Mouse (Mus musculus): ENCODE measurements around the gene B3galt5.
A peak's percentile ranks its signal among the peaks of the same experiment; 100 is the strongest.

The B3galt5 gene

DNA sequence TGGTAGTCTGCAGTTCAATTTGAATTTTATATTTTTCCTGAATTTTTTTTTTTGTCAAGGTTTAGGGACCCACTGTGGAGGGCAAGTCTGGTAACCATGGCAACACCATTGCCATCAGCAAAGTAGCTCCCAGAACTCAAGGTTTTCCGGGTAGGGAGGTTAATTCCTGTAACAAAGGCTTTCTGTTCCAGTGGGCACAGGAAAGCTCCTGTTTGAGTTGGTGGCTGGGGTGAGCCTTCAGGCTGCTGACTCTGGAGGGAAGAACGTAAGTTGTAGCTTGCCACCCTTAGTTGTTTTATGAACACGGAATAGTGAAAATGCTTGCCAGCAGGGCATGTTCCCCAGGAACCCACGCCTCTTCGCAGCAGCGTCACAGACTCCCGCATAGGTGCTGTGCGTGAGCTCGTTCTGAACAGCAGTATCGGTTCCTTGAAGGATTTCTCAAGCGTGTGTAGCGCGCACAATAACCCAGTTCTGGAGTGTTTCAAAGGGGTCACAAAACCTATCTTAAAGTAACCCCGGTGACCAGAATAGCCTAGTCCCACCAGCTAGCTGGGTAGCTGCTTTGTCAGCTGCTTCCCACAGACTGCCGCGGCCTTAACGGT, at the start of gene B3galt5:
Gene B3galt5 (plus strand): TSS at position 436 of the 605 bp plus-strand sequence.
- no peak for DNase-seq (ENCODE audit: low spot score)

DNA sequence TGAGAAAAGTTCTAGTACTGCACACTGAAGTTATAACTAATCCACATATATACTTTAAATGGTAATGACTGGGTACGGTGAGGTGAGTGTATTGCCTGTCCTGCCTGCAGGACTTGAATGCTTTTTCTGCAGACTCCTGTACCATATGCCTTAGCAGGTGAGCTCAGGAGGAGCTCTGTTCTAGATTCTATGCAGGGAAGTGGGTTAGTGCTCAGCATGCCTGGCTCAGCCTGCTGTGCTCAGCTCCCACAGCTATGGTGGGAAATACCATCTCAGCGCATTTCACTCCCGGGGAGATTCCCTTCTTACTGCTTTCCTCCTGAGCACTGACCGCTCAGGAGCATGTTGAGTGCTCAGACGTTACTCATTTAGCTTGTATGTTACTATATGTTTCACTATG, 48.0 kb upstream of the B3galt5 start:
- no peak for DNase-seq (ENCODE audit: low spot score)

DNA sequence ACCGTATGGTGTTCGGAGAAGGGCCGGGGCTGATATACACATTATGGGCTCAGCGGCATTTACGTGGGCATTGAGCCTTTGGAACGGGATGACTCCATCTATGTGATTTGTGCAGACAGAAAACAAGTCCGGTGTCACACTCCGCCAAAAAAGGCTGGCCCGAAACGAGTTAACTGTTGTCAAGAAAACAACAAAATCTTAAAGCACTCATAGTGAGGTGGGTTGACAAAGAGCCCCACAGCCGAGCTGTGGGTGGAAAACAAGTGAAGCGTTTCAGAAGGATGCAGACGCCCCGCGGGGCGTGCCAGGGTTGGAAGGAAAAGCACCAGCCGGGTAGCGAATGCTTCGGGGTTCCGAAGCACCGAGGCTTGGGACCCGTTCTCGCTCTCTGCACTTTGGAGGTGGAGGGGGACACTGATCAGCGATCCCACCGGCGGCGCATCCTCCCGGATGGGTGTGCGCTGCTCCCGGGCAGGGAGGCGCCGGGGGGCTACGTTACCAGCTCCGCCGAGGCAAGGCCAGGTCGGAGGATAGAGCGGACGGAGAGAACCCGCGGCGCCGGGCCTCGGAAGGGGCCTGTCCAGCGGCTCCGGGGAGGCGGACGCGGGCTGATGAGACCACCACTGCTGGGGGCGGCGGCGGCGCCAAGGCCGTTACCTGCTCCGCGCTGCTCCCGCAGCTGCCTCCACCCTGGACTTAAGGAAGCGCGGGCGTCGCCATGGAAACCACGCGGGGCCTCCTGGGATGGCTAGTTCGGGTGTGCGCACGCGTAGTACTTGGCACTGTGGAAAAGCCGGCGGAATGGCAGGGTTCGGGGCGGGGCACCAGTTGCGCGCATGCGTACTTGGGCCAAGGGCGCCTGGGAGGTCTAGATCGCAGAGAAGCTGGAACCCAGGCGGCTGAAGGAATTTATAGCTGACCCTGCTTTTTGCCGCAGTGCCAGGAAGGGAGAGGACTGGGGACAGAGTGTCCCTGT, 43.8 kb upstream of the B3galt5 start, which contains the start of gene Lca5l:
Gene Lca5l (minus strand): TSS at position 741 of the 976 bp plus-strand sequence.
- DNase-seq (ENCODE audit: low spot score), result peak; percentile 97

DNA sequence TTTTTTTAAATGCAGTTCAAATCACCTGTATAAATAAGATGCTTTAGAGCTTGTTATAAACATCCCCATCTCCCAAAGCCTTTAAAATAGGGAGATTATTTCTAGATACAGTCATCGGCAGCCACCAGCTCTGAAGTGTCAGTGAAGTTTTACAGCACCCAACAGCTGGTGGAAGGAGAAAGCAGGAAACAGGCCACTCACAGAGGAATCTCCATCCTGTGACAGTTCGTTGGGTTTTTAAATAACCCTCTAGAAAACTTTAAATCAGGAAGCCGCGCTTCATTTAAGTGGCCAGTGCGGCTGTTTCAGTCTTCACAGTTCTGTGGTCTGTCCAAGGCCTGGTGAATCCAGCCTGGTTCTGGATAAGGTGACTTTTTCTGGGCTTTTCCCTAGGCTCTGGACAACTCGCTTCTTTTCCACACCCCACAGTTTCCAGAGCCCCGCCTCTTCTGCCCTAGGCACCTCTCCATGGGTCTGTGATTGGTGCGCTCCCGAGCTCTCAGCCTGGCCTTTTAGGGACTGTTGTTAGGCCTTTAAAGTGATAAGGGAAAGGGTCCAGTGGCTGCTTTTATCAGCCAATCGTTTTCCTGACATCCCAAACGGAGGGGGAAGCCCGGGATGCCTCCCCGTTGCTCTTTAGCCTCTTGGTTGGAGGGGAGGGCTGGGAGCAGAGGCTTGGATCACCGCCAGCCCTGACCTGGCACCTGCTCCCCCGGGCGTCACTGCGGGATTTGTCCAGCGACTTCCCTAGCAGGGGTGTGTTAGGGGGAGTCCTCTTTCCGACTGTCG, 35.5 kb upstream of the B3galt5 start, which contains the start of gene Sh3bgr:
Gene Sh3bgr (plus strand): TSS at position 538 of the 789 bp plus-strand sequence.
- DNase-seq (ENCODE audit: low spot score), result no peak

DNA sequence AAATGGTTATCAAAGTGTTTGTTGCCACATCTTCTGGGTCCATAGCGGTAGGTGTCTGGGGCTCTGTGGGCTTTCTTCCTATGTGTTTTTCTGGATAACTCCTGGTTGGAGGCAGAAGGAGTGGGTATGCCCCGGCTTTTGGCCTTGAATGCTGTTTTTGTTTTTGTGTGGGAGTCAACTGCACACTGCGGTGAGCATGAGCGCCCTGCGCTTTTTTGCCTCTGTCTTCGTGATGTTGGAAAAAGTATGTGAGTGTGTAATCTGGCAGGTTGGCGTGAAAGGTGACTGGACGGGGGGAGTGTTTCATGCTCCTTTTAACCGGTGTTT, 34.9 kb upstream of the B3galt5 start:
- no peak for DNase-seq (ENCODE audit: low spot score)

DNA sequence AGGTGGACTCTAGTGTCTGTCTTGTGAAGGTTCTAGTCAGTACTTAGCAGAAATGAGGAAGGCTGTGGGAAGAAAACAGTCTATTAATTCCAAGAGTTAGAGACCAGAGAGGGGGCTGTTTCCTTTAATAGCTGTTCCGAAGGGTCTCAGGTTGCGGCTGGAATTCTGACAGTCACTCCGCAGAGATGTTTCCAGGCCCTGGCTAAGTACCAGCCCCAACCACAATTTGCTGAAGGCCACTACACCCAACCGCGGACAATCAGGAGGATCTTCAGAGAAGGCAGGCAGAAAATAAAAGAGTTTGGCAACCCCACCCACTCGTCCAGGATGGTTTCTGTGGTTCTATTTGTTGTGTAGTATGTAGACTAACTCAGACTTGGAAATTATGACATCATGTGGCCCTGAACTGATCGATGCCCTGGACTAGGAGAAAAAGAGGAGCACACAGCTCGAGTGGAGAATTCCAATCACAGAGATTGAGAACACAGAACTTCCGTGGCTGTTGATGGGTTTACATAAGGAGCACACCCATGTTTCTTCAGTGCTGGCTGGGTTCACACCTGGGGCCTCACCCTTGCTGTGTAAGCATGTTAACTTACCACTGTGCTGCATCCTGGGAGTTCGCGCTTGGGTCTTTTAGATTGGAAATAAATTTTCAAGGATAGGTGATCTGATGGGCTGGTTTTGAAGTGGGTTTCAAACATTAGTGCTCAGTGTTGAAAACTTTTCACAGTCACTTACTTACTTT, 33.9 kb upstream of the B3galt5 start:
- DNase-seq (ENCODE audit: low spot score), result no peak

DNA sequence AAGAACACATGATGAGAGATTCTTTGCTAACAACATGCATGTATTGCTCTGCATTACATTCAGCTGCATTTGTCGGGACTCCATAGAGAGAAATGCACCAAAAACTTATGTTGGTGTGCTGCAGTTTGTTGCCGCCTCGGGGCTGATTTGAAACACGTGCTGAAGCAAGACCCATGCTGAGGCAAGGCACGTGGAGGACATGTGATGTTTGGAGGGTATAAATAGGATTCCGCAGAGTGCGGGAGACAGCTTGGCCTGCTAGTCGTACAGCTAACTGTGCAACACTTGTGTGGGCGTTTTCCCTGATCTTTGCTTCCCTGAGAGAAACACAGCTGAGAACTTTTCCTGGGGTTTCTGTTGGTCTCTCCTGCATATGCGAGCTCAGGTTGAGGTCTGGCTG, 25.8 kb upstream of the B3galt5 start:
- DNase-seq (ENCODE audit: low spot score), result no peak

DNA sequence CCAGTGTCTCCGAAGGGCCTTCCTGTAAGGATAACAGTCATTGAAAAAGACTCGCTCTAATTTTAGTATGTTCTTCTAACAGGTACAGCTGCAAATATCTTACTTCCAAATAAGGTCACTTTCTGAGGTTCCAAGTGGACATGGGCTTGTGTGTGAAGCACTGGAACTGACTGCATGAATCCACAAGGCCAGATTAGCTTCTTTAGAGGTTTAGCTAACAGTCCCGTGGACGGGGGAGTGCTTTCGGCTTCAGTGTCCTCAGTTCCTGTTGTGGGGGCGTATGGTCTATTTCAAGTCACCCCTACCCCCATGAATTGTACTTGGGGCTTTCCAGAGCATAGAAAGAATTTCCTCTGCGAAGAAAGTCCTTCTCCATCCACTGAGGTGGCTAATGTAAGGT, 24.7 kb upstream of the B3galt5 start:
- no peak for DNase-seq (ENCODE audit: low spot score)

DNA sequence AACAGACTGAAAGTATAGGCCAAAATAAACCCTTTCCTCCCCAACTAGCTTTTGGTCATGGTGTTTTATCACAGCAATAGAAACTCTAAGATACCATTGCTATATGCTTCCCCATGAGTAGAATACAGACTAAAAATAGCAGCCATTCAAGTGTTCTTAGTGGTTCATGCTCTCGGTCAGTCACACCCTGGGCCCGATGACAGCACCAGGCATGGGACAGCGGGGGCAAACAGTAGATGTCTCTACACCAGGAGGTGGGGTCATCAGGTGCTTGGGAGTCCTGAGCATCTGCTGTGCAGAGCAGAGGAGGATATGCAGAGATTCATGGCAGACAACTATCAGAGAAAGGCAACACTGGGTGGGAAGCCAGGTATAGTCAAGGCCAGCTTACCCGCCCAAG, 22.6 kb upstream of the B3galt5 start:
- no peak for DNase-seq (ENCODE audit: low spot score)

DNA sequence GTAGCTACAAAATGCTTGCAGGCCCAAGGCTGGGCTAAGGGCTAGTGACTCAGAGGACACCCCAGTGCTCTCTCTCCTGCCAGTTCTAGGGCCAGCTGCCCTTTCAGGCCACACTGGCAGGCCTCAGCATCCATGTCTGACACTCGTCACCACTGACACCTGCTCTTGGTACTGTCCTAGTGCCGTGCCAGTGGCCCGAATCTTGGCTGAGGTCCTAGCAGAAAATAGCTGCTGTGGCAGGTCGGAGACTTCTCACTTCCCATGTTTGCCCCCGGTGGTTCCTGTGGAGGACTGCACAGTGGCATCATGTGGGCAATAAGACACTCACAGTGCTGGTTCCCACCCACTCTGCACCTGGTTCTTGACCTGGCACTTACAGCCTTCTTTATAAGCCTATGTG, 14.1 kb upstream of the B3galt5 start:
- DNase-seq (ENCODE audit: low spot score), result no peak

DNA sequence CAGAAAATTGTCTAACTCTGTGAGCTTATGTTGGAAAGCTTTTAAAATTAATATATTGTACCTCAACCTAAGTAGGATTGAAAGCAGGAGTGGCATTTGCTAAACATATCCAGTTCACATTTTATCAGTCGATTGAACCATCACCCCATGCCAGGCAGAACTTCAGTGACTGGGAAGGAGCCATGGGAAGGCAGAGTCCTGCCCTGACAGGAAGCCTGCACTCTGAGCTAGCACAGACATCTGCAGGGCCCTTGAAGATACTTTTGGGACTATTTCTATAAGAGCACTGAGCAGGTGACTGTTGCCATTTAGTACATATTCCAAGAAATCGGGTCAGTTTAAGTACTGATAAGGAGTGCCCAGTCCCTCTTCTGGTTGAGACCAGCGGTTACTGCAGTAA, 13.6 kb upstream of the B3galt5 start:
- DNase-seq (ENCODE audit: low spot score), result no peak

DNA sequence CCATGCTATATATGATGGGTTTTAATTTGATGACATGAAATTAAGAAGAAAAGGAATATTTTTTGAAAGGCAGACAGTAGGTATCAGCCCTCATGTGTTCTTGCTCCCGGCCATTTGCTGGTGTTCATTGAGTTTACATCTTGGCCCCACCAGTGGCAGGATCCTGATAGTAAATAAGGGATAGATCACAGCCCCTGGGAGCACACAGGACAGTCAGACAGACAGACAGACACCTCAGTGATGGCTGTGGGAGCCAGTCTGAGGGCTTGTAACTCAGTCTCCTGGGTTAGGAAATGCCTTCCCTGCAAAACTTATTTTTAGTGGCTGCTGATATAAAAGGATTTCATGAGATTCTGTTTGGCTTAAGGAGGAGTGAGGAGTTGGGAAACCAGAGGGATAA, 13.1 kb upstream of the B3galt5 start:
- no peak for DNase-seq (ENCODE audit: low spot score)

DNA sequence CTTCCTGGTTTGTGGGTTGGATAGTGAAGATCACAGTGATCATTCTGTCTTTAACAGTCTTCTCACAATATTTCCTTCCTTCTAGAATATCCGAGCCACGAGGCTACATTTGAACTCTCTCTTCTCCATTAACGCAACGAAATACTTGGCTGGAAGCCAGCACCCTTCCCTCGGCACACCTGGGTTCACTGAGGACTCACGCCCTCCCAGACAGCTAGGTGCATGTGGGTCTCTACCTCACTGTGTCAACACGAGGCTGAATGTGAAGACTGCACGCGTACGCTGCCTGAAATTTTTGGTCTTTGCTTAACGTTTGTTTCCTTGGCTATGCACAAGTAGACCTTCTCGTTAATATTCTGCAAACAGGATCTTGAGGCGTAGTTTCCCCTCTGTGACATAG, 7.2 kb upstream of the B3galt5 start:
- no peak for DNase-seq (ENCODE audit: low spot score)

DNA sequence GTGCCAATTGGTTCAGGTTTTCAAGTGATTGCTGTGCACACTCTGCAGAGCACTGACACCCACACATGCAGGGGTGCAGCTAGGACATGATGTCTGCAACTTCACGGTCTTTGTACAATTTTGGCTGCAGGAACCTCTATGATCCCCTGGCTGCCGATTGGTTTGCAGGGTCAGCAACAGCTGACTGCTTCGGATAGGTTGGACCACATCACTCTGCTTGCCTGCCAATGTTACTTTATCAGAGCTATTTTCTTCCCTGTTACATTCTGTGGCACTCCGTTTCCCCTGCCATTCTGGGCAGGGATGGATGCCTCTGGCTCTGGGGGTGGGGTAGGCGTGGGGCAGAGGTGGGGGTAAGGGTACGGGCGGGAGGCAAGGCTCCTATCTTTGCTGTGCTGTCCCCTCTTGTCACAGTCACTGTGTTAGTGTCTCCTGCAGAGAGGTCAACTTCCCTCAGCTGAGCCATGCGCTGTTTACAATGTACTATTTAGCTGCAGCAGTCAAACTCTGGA, 6.5 kb upstream of the B3galt5 start:
- DNase-seq (ENCODE audit: low spot score), result no peak

DNA sequence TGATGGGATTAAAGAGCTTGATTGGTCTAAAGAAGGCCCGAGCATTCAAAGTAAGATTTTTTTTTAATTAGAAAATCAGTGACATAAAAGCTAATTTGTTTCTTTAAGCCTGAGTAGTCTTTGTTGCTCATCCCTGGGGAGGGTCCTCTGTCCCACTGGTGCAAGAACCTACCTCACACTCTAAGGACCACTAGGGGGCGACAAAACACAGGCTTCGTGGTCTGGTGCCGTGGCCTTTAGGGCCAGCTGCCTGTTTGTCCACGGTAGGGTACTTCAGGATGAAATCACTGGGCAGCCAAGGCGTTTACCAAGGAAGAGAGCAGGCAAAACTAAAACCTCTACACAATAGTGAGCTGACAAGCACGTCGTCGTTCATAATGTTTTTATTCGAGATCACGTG, 5.2 kb upstream of the B3galt5 start:
- DNase-seq (ENCODE audit: low spot score), result peak; percentile 78

DNA sequence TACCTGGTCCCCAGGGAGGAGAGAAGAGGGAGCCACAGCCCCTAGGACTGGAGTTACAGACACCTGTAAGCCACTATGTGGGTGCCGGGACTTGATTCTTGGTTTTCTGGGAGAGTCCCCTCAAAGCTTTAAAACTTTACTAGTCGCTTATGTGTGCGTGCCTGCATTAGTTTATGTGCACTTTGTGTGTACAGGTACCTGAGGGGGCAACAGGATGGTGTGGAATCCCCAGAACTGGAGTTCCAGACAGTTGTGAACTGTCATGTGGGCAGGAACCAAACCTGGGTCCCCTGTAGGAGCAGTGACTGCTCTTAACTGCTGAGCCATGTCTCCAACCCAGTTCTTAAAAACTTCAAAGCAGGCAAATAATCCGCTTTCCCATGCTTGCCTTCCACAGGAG, 4.3 kb upstream of the B3galt5 start:
- no peak for DNase-seq (ENCODE audit: low spot score)

DNA sequence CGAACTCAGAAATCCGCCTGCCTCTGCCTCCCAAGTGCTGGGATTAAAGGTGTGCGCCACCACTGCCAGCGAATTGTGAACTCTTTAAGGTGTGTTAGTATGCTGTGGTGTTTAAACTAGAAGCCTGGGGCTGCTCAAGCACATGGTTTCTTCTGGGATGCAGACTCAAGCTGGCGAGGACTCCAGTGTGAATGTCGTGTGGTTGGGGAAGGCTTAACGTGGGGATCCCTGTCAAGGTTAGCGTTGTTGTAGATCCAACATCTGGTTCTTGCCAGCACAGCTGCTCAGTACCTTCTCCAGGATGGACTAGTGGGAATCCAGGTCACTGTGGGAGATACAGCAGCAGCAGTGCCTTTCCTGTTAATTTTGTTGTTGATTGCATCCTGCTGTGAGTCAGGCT, 3.6 kb upstream of the B3galt5 start:
- no peak for DNase-seq (ENCODE audit: low spot score)

DNA sequence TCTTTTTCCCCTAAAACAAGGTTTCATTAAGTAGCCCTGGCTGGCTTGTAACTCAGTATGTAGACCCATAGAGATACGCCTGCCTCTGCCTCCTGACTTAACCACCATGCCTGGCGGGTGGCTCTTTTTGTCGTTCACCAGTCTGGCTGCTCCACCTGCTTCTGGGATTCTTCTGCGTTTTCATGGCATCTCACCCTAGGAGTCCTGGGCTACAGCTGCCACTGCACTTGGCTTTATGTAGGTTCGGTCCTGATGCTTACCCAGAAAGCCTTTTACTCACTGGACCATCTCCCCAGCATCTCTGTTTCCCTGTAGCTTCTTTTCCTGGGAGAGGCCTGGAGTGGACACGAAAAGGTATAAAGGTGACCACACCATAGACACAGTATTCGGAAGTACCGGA, 1.6 kb upstream of the B3galt5 start:
- DNase-seq (ENCODE audit: low spot score), result no peak

DNA sequence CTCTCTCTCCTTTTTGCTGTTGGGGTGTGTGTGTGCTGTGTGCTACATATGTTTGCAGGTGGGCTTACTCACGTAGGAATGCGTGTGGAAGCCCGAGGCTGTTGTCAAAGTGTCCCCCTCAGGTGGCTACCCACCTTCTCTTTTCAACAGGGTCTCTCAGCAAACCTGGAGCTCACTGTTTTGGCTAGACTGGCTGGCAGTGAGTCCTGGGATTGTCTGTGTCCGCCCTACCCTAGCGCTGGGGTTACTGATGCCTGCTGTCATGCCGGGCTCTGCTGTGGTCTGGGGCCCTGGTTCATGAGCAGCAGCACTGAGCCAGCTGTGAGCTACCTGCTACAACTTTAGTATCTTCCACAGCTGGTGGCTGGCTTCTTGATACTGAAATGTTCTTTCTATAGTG, 8.9 kb downstream of the B3galt5 start:
- DNase-seq (ENCODE audit: low spot score), result no peak

DNA sequence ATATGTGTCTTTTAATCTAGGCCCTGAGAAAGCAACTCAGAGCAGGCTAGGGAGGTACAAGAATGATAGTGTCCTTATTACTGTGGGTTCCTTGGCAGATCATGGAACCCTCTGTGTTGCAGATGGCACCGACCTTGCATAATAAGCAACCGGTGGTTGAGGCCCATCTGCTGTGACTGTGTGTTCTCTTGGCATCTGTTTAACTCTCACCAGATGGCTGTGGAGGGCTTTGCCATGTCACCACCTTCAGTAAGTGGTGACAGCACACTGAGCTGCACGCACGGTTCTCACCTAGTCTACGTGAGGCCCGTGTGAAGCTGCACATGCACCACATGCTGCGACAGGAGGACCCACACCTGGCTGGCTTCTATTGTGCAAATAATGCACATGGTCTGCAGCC, 14.0 kb downstream of the B3galt5 start:
- peak; percentile 78 for DNase-seq (ENCODE audit: low spot score)

DNA sequence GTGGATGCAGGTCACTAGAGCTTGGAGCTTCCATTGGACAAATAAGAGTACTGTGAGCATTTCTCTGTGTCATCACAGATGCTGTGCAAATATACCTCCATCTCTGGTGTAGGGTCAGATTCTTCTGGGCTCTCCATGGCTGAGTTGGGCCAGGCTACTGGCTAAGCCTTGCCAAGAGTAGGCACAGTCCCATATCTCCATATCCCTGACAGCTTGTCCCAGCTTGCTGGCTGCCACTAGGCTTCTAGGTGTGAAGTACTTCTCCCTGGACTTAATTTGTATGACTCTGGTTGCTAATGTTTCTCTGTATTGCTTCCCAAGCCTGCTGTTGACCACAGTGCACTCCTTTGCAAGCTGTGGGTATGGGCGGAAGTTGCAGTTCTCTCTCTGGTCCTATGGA, 16.5 kb downstream of the B3galt5 start:
- no peak for DNase-seq (ENCODE audit: low spot score)

DNA sequence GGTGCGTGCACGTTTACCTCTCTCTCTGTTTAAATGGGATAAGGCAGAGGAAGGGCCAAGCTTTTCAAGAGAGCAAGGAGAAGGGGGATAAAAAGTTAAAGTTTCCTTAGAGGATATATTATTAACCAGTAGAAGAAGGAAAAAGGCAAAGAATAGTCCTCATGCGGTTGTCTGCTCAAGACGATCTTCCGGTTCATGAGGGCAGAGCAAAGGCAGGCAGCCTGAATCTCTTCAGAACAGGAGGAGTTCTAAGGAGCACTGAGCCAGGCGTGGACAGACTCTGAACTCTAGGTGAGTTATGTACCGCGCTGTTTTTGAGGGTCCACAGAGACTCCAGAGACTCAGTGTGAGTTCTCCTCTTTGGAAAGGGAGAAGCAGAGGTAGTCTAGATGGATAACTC, 22.8 kb downstream of the B3galt5 start:
- DNase-seq (ENCODE audit: low spot score), result no peak

Data from layer of hippocampus, adult 9-10 months (tissue).